Mouse (Mus musculus): ENCODE results near the gene Phox2b. TPM values are rescaled to one million over a fixed set of nuclear protein-coding genes. Genes with fewer than 3 reads are reported as not detected.

The Phox2b gene
- polyA plus RNA-seq, 1 experiment from 2014 or later, result 27.7 TPM

- H3K27me3 ChIP-seq (replicated peaks), result peaks cover 87% of the 10 kb centered on the region
- peaks cover 6% of the 10 kb centered on the region for H3K4me1 ChIP-seq (replicated peaks)
- H3K27ac ChIP-seq, result no peak overlapping the region
- no peak overlapping the region for H3K4me3 ChIP-seq (replicated peaks)
- 2% methylated on average over 32 of the region's 32 CpGs for WGBS
- no peaks in the 10 kb centered on the region for H3K9me3 ChIP-seq
- H3K4me2 ChIP-seq (replicated peaks), result no peak overlapping the region
- H3K9ac ChIP-seq, result no peak overlapping the region
- ATAC-seq, result no peak
- no peaks in the 10 kb centered on the region for H3K36me3 ChIP-seq
Observed at GRCm38 (mm10) chr5:67099393-67100271, 531 bp upstream of the Phox2b start.

- Histone ChIP-seq H3K9ac (no peak overlapping the region), H3K36me3 (no peaks in the 10 kb centered on the region), H3K27me3 (replicated peaks) (peaks cover 87% of the 10 kb centered on the region), H3K4me3 (replicated peaks) (peak overlapping the region; percentile 18), H3K4me1 (replicated peaks) (peaks cover 6% of the 10 kb centered on the region), H3K9me3 (no peaks in the 10 kb centered on the region), H3K27ac (peak overlapping the region; percentile 24; the same call in 1 of the 2 replicates), H3K4me2 (replicated peaks) (no peak overlapping the region)
- no peak for ATAC-seq
- 3% methylated on average over 23 of the region's 23 CpGs for WGBS
Observed at GRCm38 (mm10) chr5:67098051-67098732, 909 bp downstream of the Phox2b start.

- Histone ChIP-seq H3K9me3 (no peaks in the 10 kb centered on the region), H3K9ac (no peak overlapping the region), H3K27me3 (replicated peaks) (peaks cover 84% of the 10 kb centered on the region), H3K4me2 (replicated peaks) (no peak overlapping the region), H3K27ac (peak overlapping the region; percentile 22; the same call in 1 of the 2 replicates), H3K36me3 (no peaks in the 10 kb centered on the region), H3K4me3 (replicated peaks) (peak overlapping the region; percentile 18), H3K4me1 (replicated peaks) (peaks cover 6% of the 10 kb centered on the region)
- ATAC-seq, result no peak
- WGBS, result 2% methylated on average over 41 of the region's 41 CpGs
Observed at GRCm38 (mm10) chr5:67097106-67098050, 1.7 kb downstream of the Phox2b start.

- H3K4me2 ChIP-seq (replicated peaks), result peak overlapping the region; percentile 61
- WGBS, result under 1% methylated on average over 28 of the region's 28 CpGs
- no peak for ATAC-seq
Observed at GRCm38 (mm10) chr5:67096378-67096771, 2.7 kb downstream of the Phox2b start.

DNA sequence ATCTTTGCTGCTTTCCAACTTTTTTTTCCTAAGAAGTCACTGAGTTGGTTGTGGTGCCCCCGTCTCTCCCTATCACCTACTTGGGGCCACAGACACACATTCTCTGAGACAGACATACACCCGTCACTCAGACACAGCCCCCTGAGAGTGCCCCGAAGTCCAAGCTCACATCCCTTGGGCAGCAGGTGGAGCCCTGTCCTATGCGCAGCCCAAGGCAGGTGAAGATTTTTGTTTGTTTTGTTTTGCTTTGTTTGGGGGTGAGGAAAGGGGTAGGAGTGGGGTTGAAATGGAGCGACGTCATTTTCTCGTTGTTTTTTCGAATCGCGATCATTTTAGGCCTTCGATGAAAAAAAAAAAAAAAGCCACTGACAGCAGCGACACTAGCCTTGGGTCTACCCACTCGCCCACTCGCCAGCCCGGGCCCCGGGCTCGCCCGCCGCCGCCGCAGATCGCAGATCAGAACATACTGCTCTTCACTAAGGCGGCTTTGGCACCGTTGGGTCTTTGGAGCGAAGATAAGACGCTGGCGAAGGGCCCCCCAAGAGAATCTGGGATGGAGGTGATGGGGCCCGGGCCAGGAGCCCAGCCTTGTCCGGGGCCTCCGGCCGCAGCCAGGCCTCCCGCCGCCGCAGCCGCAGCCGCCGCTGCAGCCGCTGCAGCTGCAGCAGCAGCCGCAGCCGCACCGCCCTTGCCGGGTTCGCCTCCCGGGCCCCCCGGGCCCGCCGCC is 3.3 kb downstream of the Phox2b start:
- no peaks in the 10 kb centered on the region for H3K36me3 ChIP-seq
- peak overlapping the region; percentile 61 for H3K4me2 ChIP-seq (replicated peaks)
- peaks cover 6% of the 10 kb centered on the region for H3K4me1 ChIP-seq (replicated peaks)
- H3K27me3 ChIP-seq (replicated peaks), result peaks cover 82% of the 10 kb centered on the region
- under 1% methylated on average over 45 of the region's 47 CpGs for WGBS
- H3K9me3 ChIP-seq, result no peaks in the 10 kb centered on the region
- peak overlapping the region; percentile 35 for H3K4me3 ChIP-seq (replicated peaks)
- no peak overlapping the region for H3K9ac ChIP-seq
- peak overlapping the region; percentile 48; the same call in 1 of the 2 replicates for H3K27ac ChIP-seq
- ATAC-seq, result no peak

More at GRCm38 (mm10) chr5:67096378-67096771, 2.7 kb downstream of the Phox2b start:
- Histone ChIP-seq H3K27ac (peak overlapping the region; percentile 48; the same call in 1 of the 2 replicates), H3K27me3 (replicated peaks) (peaks cover 84% of the 10 kb centered on the region), H3K4me3 (replicated peaks) (peak overlapping the region; percentile 35), H3K9ac (no peak overlapping the region), H3K4me1 (replicated peaks) (peaks cover 6% of the 10 kb centered on the region), H3K9me3 (no peaks in the 10 kb centered on the region), H3K36me3 (no peaks in the 10 kb centered on the region)

DNA sequence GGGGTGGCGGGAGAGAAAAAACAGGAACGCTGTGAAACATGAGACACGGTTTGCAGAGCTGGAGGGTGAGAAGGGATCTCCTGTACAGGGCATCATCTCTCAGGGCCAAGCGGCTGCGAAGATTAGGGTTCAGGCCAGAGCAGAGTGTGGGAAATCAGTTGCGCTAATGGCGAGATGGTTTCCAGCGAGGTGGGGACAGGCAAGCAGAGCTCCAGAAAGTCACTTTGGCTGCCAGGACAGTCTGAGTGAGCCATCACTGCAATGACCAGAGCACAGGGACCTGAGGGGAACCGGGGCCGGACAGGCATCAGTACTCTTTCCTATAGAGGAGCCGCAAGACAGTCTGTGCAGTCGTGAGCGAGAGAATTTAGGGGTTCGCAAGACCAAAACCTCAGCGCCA is 3.9 kb downstream of the Phox2b start:
- H3K27ac ChIP-seq, result no peak overlapping the region

GRCm38 (mm10) chr5:67093991-67094390 is 5.1 kb downstream of the Phox2b start:
- peaks cover 6% of the 10 kb centered on the region for H3K4me1 ChIP-seq (replicated peaks)
- H3K27ac ChIP-seq, result no peak overlapping the region
- ATAC-seq, result no peak
- no peak overlapping the region for H3K4me3 ChIP-seq (replicated peaks)
- no peaks in the 10 kb centered on the region for H3K36me3 ChIP-seq
- no peak overlapping the region for H3K9ac ChIP-seq
- no peak overlapping the region for H3K4me2 ChIP-seq (replicated peaks)
- 24% methylated on average over 2 of the region's 2 CpGs for WGBS
- H3K9me3 ChIP-seq, result no peaks in the 10 kb centered on the region
- H3K27me3 ChIP-seq (replicated peaks), result peaks cover 74% of the 10 kb centered on the region

More for the DNA sequence above, 3.9 kb downstream of the Phox2b start:
- Histone ChIP-seq H3K9ac (no peak overlapping the region), H3K36me3 (no peaks in the 10 kb centered on the region), H3K4me1 (replicated peaks) (peaks cover 6% of the 10 kb centered on the region), H3K4me2 (replicated peaks) (0 out of 2 replicates have a peak overlapping the region, but pooled peaks have one; percentile 3), H3K4me3 (replicated peaks) (peak overlapping the region; percentile 35), H3K9me3 (no peaks in the 10 kb centered on the region), H3K27me3 (replicated peaks) (peaks cover 83% of the 10 kb centered on the region)
- WGBS, result 2% methylated on average over 15 of the region's 15 CpGs
- no peak for ATAC-seq

GRCm38 (mm10) chr5:67091766-67092165 is 7.3 kb downstream of the Phox2b start:
- 19% methylated on average over 4 of the region's 4 CpGs for WGBS
- no peak for ATAC-seq

DNA sequence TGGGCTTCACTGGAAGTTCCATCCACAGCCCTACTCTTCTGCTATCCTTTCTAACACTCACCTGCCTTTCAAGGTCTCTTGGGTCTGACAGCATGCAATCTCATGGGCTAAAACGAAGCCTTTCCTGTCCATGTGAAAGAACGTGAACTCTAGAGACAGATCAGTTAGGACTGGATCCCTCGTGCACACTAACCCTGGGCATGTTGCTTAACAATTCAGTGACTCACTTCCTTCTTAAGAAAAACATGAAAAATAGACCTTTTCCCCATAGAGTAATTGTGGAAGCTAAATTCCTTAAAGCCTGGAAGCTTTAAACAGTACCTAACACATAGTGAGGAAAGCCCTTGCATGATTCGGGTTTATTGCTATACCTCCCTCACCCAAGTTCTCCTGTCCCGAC is 8.2 kb downstream of the Phox2b start:
- Histone ChIP-seq H3K4me2 (replicated peaks) (no peak overlapping the region), H3K9ac (no peak overlapping the region), H3K9me3 (no peaks in the 10 kb centered on the region), H3K4me3 (replicated peaks) (no peak overlapping the region), H3K4me1 (replicated peaks) (peaks cover under 1% of the 10 kb centered on the region), H3K36me3 (no peaks in the 10 kb centered on the region), H3K27me3 (replicated peaks) (peaks cover 58% of the 10 kb centered on the region), H3K27ac (no peak overlapping the region)
- WGBS, result 67% methylated on average over 5 of the region's 5 CpGs
- no peak for ATAC-seq

More at GRCm38 (mm10) chr5:67091766-67092165, 7.3 kb downstream of the Phox2b start:
- Histone ChIP-seq H3K9ac (no peak overlapping the region), H3K9me3 (no peaks in the 10 kb centered on the region), H3K4me3 (replicated peaks) (no peak overlapping the region), H3K36me3 (no peaks in the 10 kb centered on the region), H3K27ac (no peak overlapping the region), H3K27me3 (replicated peaks) (peaks cover 61% of the 10 kb centered on the region), H3K4me2 (replicated peaks) (no peak overlapping the region), H3K4me1 (replicated peaks) (peaks cover 6% of the 10 kb centered on the region)

GRCm38 (mm10) chr5:67083117-67083516 is 16.0 kb downstream of the Phox2b start:
- Histone ChIP-seq H3K4me2 (replicated peaks) (no peak overlapping the region), H3K9me3 (no peaks in the 10 kb centered on the region), H3K27me3 (replicated peaks) (peaks cover 11% of the 10 kb centered on the region; the same call in 1 of the 2 replicates), H3K36me3 (no peaks in the 10 kb centered on the region), H3K9ac (no peak overlapping the region), H3K4me3 (replicated peaks) (no peak overlapping the region), H3K27ac (no peak overlapping the region), H3K4me1 (replicated peaks) (no peaks in the 10 kb centered on the region)
- no peak for ATAC-seq
- 41% methylated on average over 6 of the region's 6 CpGs for WGBS

DNA sequence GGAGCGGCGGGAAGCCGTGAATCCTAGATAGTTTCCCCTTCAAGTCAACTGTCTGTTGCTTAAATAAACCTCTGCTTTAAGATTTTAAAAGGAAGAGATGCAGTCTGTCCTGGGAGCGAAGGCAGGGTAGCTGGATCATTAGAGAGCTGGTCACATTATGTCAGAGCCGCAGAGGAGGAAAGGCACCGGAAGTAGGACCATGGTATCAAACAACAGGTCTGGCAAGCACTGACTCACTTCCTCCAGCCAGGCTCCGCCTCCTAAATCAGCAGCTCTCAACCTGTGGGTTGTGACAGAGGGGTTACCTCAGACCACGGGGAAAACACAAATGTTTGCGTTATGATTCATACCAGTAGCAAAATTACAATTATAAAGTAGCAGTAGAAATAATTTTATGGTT is 35.5 kb downstream of the Phox2b start:
- no peak overlapping the region for H3K4me3 ChIP-seq (replicated peaks)
- no peak overlapping the region for H3K27ac ChIP-seq
- no peaks in the 10 kb centered on the region for H3K36me3 ChIP-seq
- no peaks in the 10 kb centered on the region for H3K4me1 ChIP-seq (replicated peaks)
- WGBS, result 71% methylated on average over 9 of the region's 9 CpGs
- H3K27me3 ChIP-seq (replicated peaks), result no peaks in the 10 kb centered on the region
- no peak overlapping the region for H3K9ac ChIP-seq
- no peak overlapping the region for H3K4me2 ChIP-seq (replicated peaks)
- H3K9me3 ChIP-seq, result no peaks in the 10 kb centered on the region
- ATAC-seq, result no peak

Measured in intestine, embryonic 15.5 days (tissue).